Mouse (Mus musculus) heart, adult 2 months (tissue): ENCODE measurements around the gene Pigb.
A peak's percentile ranks its signal among the peaks of the same experiment; 100 is the strongest.

ENCODE experiments used
- CTCF ChIP-seq: fragments of 200-600 bp; IDR thresholded peaks from 2 replicates; pipeline ENCODE4 v1.8.1; 2022; ENCODE audit warnings: antibody characterized with exemption, mild to moderate bottlenecking, moderate library complexity
- POLR2A ChIP-seq: fragments of 200-500 bp; IDR thresholded peaks from 2 replicates; pipeline ENCODE4 v1.6.1; 2011; ENCODE audit warnings: mild to moderate bottlenecking, low read depth, low read length, control low read depth; ENCODE audit not compliant: insufficient read depth

GRCm38 (mm10) chr9:72958521-72959450 is 81.4 kb downstream of the Pigb start, which contains the start of the genes Dyx1c1 and Gm44503:
- TF ChIP-seq CTCF (0 out of 2 replicates have a peak, but pooled peaks have one; percentile 14), POLR2A (peak; percentile 58)
